Mouse (Mus musculus) midbrain, embryonic 14.5 days (tissue): Measurements from ENCODE around the gene Fen1. TPM values are rescaled to one million over a fixed set of nuclear protein-coding genes. Genes with fewer than 3 reads are reported as not detected.

Source experiments
- ATAC-seq: fragments of 200-750 bp; cut with Nextera tagmentation; 2 replicates; pipeline ENCODE4 v1.8.0; 2017; ENCODE audit warnings: moderate number of reproducible peaks, moderate library complexity; ENCODE audit not compliant: low FRiP score, low TSS enrichment
- DNase-seq: peaks from one replicate; pipeline ENCODE4 v3.0.0-alpha.2; 2015
- H3K27ac ChIP-seq: fragments of 300-500 bp; sonication (generic); replicated peaks from 2 replicates; pipeline ENCODE4 v1.5.1; 2014; ENCODE audit warnings: mild to moderate bottlenecking, low read depth, low read length, moderate library complexity
- H3K27me3 ChIP-seq: fragments of 300-500 bp; sonication (generic); 2 replicates; pipeline ENCODE4 v1.6.1; 2014; ENCODE audit warnings: low read length, control low read depth, mixed read lengths; ENCODE audit not compliant: control insufficient read depth, insufficient read depth
- H3K36me3 ChIP-seq: fragments of 300-500 bp; sonication (generic); 2 replicates; pipeline ENCODE4 v1.6.1; 2014; ENCODE audit warnings: low read length, control low read depth; ENCODE audit not compliant: control insufficient read depth, insufficient read depth
- H3K4me1 ChIP-seq: fragments of 300-500 bp; sonication (generic); 2 replicates; pipeline ENCODE4 v1.6.1; 2014; ENCODE audit warnings: mild to moderate bottlenecking, antibody characterized with exemption, low read length, control low read depth; ENCODE audit not compliant: control insufficient read depth, insufficient read depth
- H3K4me2 ChIP-seq: fragments of 300-500 bp; sonication (generic); 2 replicates; pipeline ENCODE4 v1.6.1; 2014; ENCODE audit warnings: mild to moderate bottlenecking, low read length, moderate library complexity
- H3K4me3 ChIP-seq: fragments of 300-500 bp; sonication (generic); replicated peaks from 2 replicates; pipeline ENCODE4 v1.5.1; 2014; ENCODE audit warnings: low read depth, low read length
- H3K9ac ChIP-seq: fragments of 300-500 bp; sonication (generic); replicated peaks from 2 replicates; pipeline ENCODE4 v1.6.1; 2014; ENCODE audit warnings: mild to moderate bottlenecking, low read length, moderate library complexity
- H3K9me3 ChIP-seq: fragments of 300-500 bp; sonication (generic); 2 replicates; pipeline ENCODE4 v1.6.1; 2016; ENCODE audit warnings: low read length, control low read depth, mixed read lengths; ENCODE audit not compliant: control insufficient read depth
- WGBS: fragments of 180-500 bp; shearing (Covaris S2); extraction: QIAGEN DNeasy Blood & Tissue Kit; methylation state at CpG from one replicate; pipeline ENCODE4 v1.1.7; 2014; 5-methylcytosine and 5-hydroxymethylcytosine counted together
- polyA plus RNA-seq: library from polyadenylated mRNA; unstranded; fragments of >200 nt; fragmentation: Nextera tagmentation; extraction: Ambion mirVana; gene quantifications from 2 replicates; pipeline ENCODE4 v1.2.1, GENCODE M21; 2014

Gene Fen1
- polyA plus RNA-seq, 1 experiment from 2014 or later = 31.0 TPM

DNA sequence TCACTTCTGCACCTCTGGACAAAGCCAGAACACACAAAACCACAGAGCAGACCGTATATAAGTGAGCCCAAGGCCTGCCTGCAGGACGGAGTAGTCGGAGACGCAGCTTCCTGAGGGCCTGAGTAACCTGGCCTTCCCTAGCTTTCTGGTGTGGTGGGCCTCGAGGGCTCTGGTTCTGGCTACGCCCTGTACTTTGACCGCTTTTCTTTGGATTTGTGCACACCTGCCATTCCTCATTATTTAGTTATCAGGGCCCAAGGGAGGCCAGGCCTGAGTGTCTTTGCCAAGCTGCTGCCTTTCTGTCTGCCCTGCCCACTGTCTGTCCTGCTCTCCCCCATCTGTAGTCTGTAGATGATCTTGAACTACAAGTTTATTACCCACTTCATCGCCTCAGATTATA is 14.0 kb downstream of the Fen1 start:
- no peaks in the 10 kb centered on the region for H3K27me3 ChIP-seq
- ATAC-seq (no peak), DNase-seq (no peak)
- H3K9ac ChIP-seq = no peak overlapping the region
- no peaks in the 10 kb centered on the region for H3K9me3 ChIP-seq
- H3K4me3 ChIP-seq = no peak overlapping the region
- WGBS = 94% methylated on average over 8 of the region's 8 CpGs
- peaks cover 8% of the 10 kb centered on the region; the same call in 1 of the 2 replicates for H3K4me1 ChIP-seq
- peaks cover 99% of the 10 kb centered on the region for H3K36me3 ChIP-seq
- no peak overlapping the region for H3K4me2 ChIP-seq
- H3K27ac ChIP-seq = no peak overlapping the region

DNA sequence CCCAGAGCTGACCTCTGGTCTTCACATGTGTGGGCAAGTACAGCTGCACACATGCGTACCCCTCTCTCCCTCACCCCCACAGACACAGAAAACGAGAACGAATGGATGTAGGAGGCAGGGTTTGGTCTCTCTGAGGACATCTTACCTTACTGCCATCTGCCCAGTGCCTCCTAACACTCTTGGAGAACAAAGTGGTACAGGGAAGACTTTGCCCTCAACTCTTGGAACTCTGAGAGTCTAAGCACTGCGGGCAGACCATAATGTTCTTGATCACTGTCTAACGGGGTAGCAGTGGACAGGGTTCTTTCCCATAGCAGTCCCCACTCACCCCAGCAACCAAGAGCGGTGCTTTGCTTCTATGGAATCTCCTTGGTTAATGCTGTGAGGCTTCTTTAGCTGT is 14.9 kb downstream of the Fen1 start:
- Histone ChIP-seq H3K4me3 (no peak overlapping the region), H3K36me3 (peaks cover 90% of the 10 kb centered on the region), H3K27ac (no peak overlapping the region), H3K9me3 (no peaks in the 10 kb centered on the region), H3K9ac (no peak overlapping the region), H3K27me3 (no peaks in the 10 kb centered on the region), H3K4me2 (no peak overlapping the region), H3K4me1 (peaks cover 16% of the 10 kb centered on the region)
- DNase-seq (no peak), ATAC-seq (no peak)
- WGBS = 97% methylated on average over 6 of the region's 6 CpGs

DNA sequence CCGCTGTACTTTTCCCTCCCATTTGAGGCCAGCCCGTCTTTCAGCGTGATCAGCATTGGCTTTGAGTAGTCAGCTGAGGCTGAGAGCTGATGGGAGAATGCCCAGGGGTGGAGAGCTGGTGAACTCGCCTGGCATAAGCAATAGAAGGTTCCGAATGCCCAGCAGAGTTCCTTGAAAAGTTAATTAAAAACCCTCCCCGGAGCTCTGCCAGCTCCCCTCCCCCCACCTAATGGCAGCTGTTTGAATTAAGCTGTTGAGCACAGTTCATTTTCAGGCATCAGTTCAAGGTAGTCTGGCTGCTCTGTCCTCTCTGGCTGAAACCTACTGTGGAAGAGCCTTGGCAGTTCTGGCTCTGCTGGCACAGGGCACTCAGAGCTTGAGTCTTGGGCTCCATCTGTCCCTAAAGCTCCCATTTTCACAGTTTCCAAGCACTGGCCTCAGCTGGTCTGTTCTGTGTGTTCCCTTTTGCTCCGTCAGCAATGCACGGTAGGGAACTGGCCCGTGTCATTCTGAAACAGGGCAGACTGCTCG is 15.6 kb downstream of the Fen1 start:
- H3K4me3 ChIP-seq = no peak overlapping the region
- peaks cover 84% of the 10 kb centered on the region for H3K36me3 ChIP-seq
- H3K27ac ChIP-seq = no peak overlapping the region
- H3K9ac ChIP-seq = no peak overlapping the region
- WGBS = 70% methylated on average over 10 of the region's 10 CpGs
- H3K4me2 ChIP-seq = no peak overlapping the region
- H3K9me3 ChIP-seq = no peaks in the 10 kb centered on the region
- H3K27me3 ChIP-seq = no peaks in the 10 kb centered on the region
- ATAC-seq (no peak), DNase-seq (peak; percentile 59)
- peaks cover 16% of the 10 kb centered on the region for H3K4me1 ChIP-seq

DNA sequence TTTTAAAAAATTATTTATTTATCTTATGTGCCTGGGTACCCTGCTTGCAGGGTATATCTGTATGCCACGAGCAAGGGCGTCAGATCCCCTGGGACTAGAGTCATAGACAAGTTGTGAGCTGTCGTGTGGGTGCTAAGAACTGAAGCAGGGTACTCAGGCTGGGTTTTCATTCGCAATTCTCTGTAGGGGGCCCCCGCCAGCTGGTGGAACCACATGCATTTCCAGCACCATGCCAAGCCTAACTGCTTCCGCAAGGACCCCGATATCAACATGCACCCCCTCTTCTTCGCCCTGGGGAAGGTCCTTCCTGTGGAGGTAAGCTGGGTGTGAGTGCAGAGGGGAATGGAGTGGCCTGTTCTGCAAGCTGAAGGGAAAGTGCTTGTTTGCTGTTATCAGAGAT is 17.4 kb downstream of the Fen1 start:
- no peak overlapping the region for H3K4me3 ChIP-seq
- DNase-seq = no peak
- H3K4me1 ChIP-seq = peaks cover 16% of the 10 kb centered on the region
- peaks cover 66% of the 10 kb centered on the region for H3K36me3 ChIP-seq
- 97% methylated on average over 8 of the region's 8 CpGs for WGBS
- no peaks in the 10 kb centered on the region for H3K9me3 ChIP-seq
- H3K27me3 ChIP-seq = no peaks in the 10 kb centered on the region
- H3K9ac ChIP-seq = no peak overlapping the region
- no peak overlapping the region for H3K4me2 ChIP-seq
- ATAC-seq = no peak
- no peak overlapping the region for H3K27ac ChIP-seq

DNA sequence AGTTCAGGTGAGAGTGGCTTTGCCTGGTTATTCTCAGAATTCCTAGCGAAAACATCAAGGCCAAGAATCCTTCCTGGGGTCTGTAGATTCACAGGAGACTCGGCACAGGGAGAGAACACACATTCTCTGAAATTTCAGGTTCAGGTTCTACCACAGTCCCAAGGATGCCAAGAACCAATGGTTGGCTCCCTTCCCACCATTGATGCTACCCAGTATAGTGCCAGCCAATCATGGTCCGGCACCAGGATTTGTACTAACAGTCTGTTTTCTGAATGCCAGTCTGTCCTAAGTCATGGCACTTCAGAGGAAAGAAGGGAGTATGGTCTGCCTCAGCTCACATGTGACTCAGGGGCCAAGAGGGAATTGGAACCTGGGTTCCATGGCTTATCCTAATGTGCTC is 18.1 kb downstream of the Fen1 start:
- peaks cover 59% of the 10 kb centered on the region for H3K36me3 ChIP-seq
- H3K4me2 ChIP-seq = peak overlapping the region; percentile 9; the same call in 1 of the 2 replicates
- 92% methylated on average over 3 of the region's 3 CpGs for WGBS

DNA sequence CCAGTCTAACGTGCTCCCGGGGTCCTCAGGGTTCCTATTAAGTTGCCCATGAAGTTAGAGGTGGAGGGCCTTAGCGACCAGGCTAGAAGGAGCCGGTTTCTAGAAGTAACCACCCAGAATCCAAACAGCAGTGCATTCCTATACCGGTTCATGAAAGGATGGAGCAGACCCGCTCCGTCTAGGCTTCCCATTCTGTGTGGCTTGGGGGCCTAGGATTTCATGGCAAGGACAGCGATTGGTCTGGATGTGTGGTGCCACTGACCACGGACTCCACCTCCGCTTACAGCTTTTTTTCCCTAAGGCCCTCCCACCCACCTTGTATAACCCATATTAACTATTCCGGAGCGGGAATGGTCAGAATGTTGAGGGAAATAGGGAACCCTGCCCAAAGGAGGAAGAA is 19.9 kb downstream of the Fen1 start:
- H3K27me3 ChIP-seq = no peaks in the 10 kb centered on the region
- H3K4me1 ChIP-seq = peaks cover 16% of the 10 kb centered on the region
- H3K27ac ChIP-seq = peak overlapping the region; percentile 96
- peak overlapping the region; percentile 65 for H3K4me2 ChIP-seq
- WGBS = 3% methylated on average over 12 of the region's 12 CpGs
- H3K4me3 ChIP-seq = peak overlapping the region; percentile 90
- peaks cover 41% of the 10 kb centered on the region for H3K36me3 ChIP-seq
- DNase-seq (peak; percentile 69), ATAC-seq (no peak)
- H3K9ac ChIP-seq = peak overlapping the region; percentile 92
- H3K9me3 ChIP-seq = no peaks in the 10 kb centered on the region

More for the DNA sequence above, 18.1 kb downstream of the Fen1 start:
- Histone ChIP-seq H3K4me3 (no peak overlapping the region), H3K9ac (no peak overlapping the region; the same call in 1 of the 2 replicates), H3K4me1 (peaks cover 16% of the 10 kb centered on the region), H3K9me3 (no peaks in the 10 kb centered on the region), H3K27me3 (no peaks in the 10 kb centered on the region), H3K27ac (no peak overlapping the region)
- DNase-seq = no peak
- ATAC-seq = no peak

DNA sequence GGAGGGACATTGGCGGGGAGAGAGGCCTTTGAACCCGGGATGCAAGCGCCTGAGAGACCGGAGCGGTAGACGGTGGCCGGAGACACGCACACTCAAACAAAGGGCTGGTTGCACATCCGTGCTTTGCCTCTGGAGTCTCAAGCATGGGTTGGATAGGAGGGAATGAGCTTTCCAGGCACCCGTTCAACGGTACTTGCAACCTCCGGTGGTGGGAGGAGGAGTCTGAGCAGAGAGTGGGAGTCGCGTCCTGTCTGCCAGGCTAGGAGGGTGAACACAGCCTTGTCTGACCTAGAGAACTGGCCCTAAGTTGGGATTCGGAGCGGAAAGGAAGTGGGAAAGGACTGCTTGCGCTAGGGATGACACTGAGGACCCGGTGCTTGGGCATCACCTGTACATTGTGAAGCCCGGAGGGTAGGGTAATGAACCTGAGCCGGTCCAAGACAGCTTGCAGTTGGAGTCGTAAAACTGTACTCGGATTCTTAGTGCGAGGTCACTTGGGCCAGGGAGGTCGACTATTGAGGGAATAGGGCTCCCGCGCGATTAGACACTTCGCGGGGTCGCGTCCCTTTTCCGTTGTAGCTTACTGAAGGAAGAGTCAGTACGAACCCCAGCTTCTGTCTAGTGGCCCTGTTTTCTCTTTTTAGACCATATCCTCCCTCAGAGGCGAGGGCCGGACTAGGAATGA is 20.5 kb downstream of the Fen1 start:
- Histone ChIP-seq H3K4me1 (peaks cover 16% of the 10 kb centered on the region), H3K36me3 (peaks cover 34% of the 10 kb centered on the region), H3K4me3 (peak overlapping the region; percentile 90), H3K4me2 (peak overlapping the region; percentile 65), H3K9ac (peak overlapping the region; percentile 92), H3K27me3 (no peaks in the 10 kb centered on the region), H3K27ac (peak overlapping the region; percentile 96), H3K9me3 (no peaks in the 10 kb centered on the region)
- peak; percentile 86 for DNase-seq
- ATAC-seq = peak; percentile 75
- WGBS = under 1% methylated on average over 35 of the region's 35 CpGs

DNA sequence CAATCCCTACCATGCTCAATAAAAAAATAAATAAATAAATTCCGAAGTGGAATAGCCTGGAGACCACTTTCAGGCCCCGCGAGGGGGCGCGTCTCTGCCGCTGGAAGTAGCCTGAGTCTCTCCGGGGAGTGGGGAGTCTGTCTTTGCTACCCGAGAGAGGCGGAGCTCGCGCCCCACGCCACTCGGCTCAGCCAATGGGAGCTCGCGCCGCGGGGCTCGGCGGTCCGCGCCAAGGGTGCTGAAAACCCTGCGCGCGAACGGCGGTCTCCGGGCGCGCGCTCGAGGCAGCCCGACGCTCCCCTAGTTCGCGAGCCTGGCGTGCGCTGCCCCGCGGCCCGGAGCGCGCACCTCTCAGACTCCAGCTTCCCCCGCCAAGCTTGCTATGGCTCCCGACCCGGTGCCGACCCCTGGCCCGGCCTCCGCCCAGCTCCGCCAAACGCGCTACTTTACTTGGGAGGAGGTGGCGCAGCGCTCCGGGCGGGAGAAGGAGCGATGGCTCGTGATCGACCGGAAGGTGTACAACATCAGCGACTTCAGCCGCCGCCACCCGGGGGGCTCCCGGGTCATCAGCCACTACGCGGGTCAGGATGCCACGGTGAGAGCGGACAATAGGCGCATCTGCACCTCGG is 21.2 kb downstream of the Fen1 start, which contains the start of gene Fads1:
TSS of gene Fads1 (plus strand) at position 219 of the 629 bp plus-strand sequence.
- peak within 1 kb of the TSS; percentile 90 for H3K4me3 ChIP-seq
- no peaks in the 10 kb centered on the region for H3K9me3 ChIP-seq
- WGBS = under 1% methylated on average over 70 of the region's 70 CpGs
- peak within 1 kb of the TSS; percentile 92 for H3K9ac ChIP-seq
- peaks cover 16% of the 10 kb centered on the region for H3K4me1 ChIP-seq
- ATAC-seq (peak; percentile 96), DNase-seq (peak; percentile 99)
- no peaks in the 10 kb centered on the region for H3K27me3 ChIP-seq
- peaks cover 28% of the 10 kb centered on the region for H3K36me3 ChIP-seq
- peak within 1 kb of the TSS; percentile 65 for H3K4me2 ChIP-seq
- peak within 1 kb of the TSS; percentile 96 for H3K27ac ChIP-seq
